Mouse (Mus musculus) bone marrow macrophage, adult 2 months (primary cell): ENCODE data around the gene Sltm.

Experiments
- CTCF ChIP-seq: IDR thresholded peaks from 2 replicates; pipeline ENCODE4 v1.5.1; 2012; ENCODE audit warnings: low read depth, mild to moderate bottlenecking, low read length, moderate library complexity
- POLR2A ChIP-seq: IDR thresholded peaks from 2 replicates; pipeline ENCODE4 v1.6.1; 2012; ENCODE audit warnings: mild to moderate bottlenecking, low read depth, low read length, borderline replicate concordance

- no peak for TF ChIP-seq CTCF
- TF ChIP-seq POLR2A: no peak
Measured at GRCm38 (mm10) chr9:70578123-70578522, 35.6 kb downstream of the Sltm start.
